Mouse (Mus musculus) liver, adult (tissue): Measurements from ENCODE around the gene Hist1h4a.
"Not testable (repeated sequence)": the region's sequence is repeated elsewhere in the genome, so short reads cannot be mapped to it uniquely, and the experiment has no call there.

Experiments
- GATA4 ChIP-seq: IDR thresholded peaks from 2 replicates; pipeline ENCODE4 v1.6.1; 2014; ENCODE audit warnings: mild to moderate bottlenecking, low read length; ENCODE audit not compliant: insufficient replicate concordance

Hist1h4a gene

GRCm38 (mm10) chr13:23760972-23761864 lies at the start of gene Hist1h4a:
Hist1h4a (minus strand) TSS chr13:23761230.
- TF ChIP-seq GATA4: no peak

DNA sequence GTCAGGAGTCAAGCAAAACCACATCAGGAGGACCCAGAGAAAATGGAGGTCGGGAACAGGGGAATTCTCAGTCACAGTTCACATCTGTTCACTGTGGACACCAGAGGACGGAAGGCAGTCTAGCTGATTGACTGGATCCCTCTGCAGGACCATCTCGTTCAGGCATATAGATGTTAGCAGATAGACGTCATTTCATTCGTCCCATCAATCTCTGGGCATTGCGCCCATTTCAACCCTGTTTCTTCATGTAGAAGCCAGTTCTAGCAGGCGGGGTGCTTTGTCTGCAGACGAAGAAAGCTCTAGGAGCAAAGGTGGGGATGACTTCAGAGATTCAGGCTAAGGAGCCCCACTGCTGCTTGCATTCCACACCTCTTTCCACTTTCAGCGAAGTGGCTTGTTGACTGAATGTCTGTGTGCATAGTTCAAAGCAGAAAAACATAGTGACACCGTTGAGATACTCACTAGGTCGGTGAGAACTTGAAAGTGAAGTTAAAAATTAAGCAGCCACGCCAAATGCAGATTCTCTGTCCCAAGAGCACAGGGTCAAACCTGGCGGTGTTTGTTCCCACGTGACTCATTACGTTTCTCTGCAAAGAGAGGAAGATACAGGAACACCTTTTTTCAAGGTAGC lies 45.5 kb upstream of the Hist1h4a start, which contains the start of gene Slc17a2:
TSS of gene Slc17a2 (plus strand) at position 572 of the 631 bp plus-strand sequence.
- no peak for TF ChIP-seq GATA4

GRCm38 (mm10) chr13:23804532-23804931 lies 43.5 kb upstream of the Hist1h4a start:
- no peak for TF ChIP-seq GATA4

GRCm38 (mm10) chr13:23799405-23799804 lies 38.4 kb upstream of the Hist1h4a start:
- no peak for TF ChIP-seq GATA4

DNA sequence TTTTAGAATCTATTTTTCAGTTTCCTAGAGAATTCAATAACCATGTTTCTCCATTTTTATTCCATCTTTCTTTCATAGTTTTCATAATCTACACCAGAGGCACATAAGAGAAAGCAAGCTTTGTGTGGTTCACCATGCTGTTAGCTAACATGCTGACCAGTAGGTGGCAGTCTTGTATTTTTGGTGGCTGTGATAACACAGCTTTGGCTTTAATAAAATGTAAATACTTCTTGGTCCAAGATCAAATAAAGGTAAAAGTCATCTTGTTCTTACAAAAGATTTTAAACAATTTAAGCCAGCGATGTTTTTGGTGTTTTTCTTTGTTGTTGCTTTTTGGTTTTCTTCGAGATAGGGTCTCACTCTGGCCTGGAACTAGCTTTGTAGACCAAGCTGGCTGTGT lies 31.5 kb upstream of the Hist1h4a start:
- no peak for TF ChIP-seq GATA4

DNA sequence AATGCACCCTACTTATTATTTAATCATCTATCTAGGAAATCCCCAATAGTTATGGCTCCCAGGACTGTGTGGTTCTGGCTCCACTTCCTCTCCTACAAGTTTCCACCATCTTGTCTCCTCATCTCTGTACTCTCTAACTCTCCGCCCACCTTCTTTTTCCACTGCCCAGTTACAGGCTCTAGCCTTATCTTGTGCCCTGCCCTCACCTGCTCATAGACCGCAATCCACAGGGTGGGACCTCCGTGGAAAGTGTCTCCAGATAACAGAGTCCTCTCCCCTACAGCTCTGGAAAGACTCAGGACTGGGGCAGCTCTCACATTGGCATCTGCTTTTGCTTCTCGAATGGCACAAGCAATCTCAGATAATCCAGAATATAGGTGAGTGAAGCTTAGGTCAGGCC lies 18.0 kb upstream of the Hist1h4a start:
- no peak for TF ChIP-seq GATA4

DNA sequence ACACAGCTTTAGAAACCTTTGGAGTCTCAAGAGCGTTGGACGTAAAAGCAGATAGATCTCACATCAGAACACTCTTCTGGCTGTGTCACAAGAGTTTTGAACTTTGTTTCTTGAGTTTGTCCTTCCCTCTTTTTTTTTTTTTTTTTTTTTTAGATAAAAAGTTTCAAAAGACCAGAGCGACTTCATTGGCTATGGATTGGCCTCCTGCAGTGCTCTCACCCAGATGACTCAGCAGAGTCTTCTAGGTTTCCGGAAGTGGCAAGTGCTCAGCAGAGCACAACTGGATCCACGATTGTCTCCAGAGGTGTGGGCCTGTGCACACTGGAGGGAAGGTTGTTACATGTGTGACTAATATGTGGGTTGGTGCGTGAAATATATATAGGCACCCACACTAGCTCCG lies 17.3 kb upstream of the Hist1h4a start:
- no peak for TF ChIP-seq GATA4

GRCm38 (mm10) chr13:23772561-23773313 lies 11.7 kb upstream of the Hist1h4a start:
- TF ChIP-seq GATA4: no peak

DNA sequence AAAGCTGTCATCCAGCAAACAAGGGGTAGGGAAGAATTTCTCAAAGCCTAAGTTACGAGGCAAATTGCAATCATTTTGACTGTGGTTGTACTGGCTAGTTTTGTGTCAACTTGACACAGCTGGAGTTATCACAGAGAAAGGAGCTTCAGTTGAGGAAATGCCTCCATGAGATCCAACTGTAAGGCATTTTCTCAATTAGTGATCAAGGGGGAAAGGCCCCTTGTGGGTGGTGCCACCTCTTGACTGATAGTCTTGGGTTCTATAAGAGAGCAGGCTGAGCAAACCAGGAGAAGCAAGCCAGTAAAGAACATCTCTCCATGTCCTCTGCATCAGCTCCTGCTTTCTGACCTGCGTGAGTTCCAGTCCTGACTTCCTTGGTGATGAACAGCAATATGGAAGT lies 8.6 kb upstream of the Hist1h4a start, which contains the start of gene Trim38:
TSS of gene Trim38 (plus strand) at position 301 of the 400 bp plus-strand sequence.
- not testable (repeated sequence) for TF ChIP-seq GATA4

DNA sequence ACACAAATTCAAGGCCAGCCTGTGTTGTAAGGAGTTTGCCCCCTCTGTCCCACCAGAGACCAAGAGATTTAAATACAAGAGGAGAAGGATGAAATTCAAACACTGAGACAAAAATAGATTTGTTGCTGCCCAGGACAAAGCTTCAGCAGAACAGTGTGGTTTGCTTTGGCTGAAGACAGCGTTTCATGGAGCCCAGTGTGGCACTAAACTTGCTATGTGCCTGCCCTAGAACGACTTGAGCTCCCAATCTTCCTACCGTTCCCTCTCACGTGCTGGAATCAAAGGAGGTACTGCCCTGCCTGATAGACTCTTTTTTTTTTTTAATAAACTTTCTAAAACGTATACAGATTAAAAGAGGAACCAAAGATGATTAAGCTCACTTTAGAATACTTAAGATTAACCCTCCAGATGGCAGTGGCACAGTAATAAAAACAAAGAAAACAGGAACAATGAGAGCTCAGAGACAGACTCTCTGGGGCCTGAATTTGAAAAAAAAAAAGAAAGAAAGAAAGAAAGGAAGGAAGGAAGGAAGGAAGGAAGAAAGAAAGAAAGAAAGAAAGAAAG lies 7.9 kb upstream of the Hist1h4a start:
- no peak for TF ChIP-seq GATA4

DNA sequence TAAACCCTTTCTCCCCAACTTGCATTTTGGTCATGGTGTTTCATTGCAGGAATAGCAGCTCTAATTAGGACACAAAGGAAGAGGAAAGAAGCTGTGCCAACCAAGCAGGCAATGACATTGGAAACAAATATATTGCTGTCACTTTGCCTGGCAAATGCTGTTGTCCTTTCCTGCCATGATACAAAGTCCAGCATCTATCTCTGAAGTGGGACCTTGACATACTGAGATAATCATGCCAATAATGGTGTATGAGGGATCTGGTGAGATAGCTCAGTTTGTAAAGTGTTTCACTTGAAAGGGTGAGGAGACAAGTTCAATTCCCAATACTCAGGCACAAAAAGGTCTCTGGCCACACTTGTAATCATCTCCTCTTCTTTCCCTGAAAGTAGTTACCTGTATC lies 5.7 kb upstream of the Hist1h4a start:
- peak; percentile 57; the same call in 1 of the 2 replicates for TF ChIP-seq GATA4

DNA sequence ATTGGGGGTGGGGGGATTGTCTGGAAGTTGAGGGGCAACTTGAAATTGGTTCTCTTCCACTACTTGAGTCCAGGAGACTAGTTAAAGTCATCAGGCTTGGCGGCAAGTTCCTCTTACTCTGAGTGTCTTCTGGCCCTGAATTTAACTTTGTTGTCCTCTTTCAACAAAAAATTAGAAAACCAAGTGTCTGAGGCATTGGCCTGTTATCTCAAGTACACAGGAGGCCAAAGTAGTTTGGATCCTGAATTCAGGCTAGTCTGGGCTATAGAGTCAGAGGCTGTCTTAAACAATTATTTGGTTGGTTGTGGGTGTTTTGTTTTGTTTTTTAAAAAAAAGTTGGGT lies 4.1 kb upstream of the Hist1h4a start:
- no peak for TF ChIP-seq GATA4

GRCm38 (mm10) chr13:23764324-23765171 lies 3.5 kb upstream of the Hist1h4a start:
- TF ChIP-seq GATA4: no peak

DNA sequence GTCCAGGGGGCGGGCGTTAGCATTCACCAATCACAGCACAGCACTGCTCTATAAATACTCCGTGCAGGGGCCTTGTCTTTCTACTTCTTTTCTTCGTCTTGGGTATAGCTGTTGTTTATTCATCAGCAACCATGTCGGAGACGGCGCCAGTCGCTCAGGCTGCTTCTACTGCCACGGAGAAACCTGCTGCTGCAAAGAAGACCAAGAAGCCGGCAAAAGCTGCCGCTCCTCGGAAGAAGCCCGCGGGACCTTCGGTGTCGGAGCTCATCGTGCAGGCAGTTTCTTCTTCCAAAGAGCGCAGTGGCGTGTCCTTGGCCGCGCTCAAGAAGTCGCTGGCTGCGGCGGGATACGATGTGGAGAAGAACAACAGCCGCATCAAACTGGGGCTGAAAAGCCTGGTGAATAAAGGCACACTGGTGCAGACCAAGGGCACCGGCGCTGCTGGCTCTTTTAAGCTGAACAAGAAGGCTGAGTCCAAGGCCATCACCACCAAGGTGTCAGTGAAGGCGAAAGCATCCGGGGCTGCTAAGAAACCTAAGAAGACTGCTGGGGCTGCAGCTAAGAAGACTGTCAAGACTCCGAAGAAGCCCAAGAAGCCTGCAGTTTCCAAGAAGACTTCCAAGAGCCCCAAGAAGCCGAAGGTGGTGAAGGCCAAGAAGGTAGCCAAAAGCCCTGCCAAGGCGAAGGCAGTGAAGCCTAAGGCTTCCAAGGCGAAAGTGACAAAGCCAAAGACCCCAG lies 2.7 kb upstream of the Hist1h4a start, which contains the start of gene Hist1h1a:
TSS of gene Hist1h1a (plus strand) at position 81 of the 738 bp plus-strand sequence.
- TF ChIP-seq GATA4: no peak
